Comparison of ENCODE assay signal across 13 mouse cellular contexts in the genomic region with DNA sequence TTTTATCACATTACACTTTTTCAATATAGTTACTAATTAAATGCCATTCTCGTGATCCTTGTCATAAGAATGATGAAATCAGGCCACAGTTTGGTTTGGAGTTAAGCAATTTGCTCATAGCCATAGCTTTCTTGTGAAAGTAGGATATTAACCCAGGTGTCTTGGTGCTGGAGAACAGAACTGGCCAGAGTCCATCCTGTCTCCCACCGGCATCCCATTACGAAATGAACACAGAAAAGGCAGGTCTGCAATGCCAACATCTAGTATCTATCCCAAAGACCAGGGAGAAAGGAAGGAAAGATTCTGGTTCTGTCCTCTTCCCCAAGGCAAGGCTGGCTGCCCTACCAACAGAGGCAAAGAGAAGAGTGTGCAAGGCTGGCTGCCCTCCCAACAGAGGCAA.
"Had no signal": no experiment of that assay in that cellular context is flagged by ENCODE, and none has a peak within 500 bp of the region (broad histone marks: within the 10 kb centered on the region; RNA-seq: fewer than 3 reads in every experiment).

No protein-coding gene starts in this region.

- H3K9me3 ChIP-seq: limb, embryonic 15.5 days; lung, embryonic 15.5 days; midbrain, embryonic 15.5 days; neural tube, embryonic 12.5 days; stomach, embryonic 15.5 days had no signal

- H3K36me3 ChIP-seq: limb, embryonic 15.5 days; lung, embryonic 15.5 days; midbrain, embryonic 15.5 days; neural tube, embryonic 12.5 days; stomach, embryonic 15.5 days had no signal

- H3K4me3 ChIP-seq: limb, embryonic 15.5 days; lung, embryonic 15.5 days; megakaryocyte, embryonic 14.5 days; midbrain, embryonic 15.5 days; neural tube, embryonic 12.5 days; stomach, embryonic 15.5 days had no signal

- H3K27ac ChIP-seq: limb, embryonic 15.5 days; lung, embryonic 15.5 days; macrophage; midbrain, embryonic 15.5 days; neural tube, embryonic 12.5 days; stomach, embryonic 15.5 days had no signal

- H3K9ac ChIP-seq: limb, embryonic 15.5 days; lung, embryonic 15.5 days; midbrain, embryonic 15.5 days; neural tube, embryonic 12.5 days; stomach, embryonic 15.5 days had no signal

- ATAC-seq: midbrain, embryonic 15.5 days had no signal

- H3K27me3 ChIP-seq: limb, embryonic 15.5 days; lung, embryonic 15.5 days; megakaryocyte, embryonic 14.5 days; midbrain, embryonic 15.5 days; neural tube, embryonic 12.5 days; stomach, embryonic 15.5 days had no signal

- H3K4me1 ChIP-seq: limb, embryonic 15.5 days; lung, embryonic 15.5 days; megakaryocyte, embryonic 14.5 days; midbrain, embryonic 15.5 days; neural tube, embryonic 12.5 days; stomach, embryonic 15.5 days had no signal

- DNase-seq: kidney, adult 11 months; lung, postnatal 14 days; right cerebral cortex, postnatal 4 days; thymus, adult 2 months; thymus, postnatal 25 days had no signal

- H3K4me2 ChIP-seq: limb, embryonic 15.5 days; lung, embryonic 15.5 days; midbrain, embryonic 11.5 days; midbrain, embryonic 15.5 days; neural tube, embryonic 12.5 days; stomach, embryonic 15.5 days had no signal
